ENCODE assay signal across 20 mouse cellular contexts in the genomic region with DNA sequence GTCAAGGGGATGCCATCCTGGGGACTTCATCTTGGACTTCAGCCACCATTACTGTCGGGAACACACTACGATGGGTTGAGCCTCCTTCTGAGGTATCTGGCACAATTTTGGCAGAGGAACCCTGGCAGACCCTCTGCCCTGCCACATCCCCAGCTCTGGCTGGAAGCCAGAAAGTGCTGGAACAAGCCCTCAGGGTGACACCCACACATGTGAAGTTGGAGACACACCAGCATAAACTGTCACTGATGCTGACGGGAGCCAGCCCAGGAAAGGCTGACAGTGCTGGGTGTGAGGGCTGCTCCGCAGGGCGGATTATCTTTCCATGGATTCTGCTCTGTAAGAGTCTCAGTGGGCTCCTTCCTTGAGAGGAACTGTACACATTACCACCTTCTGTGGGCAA.
A peak's percentile ranks its signal among the peaks of the same experiment; 100 is the strongest.
DNase-seq lines count a peak whose midpoint lies in the region; ATAC-seq and TF ChIP-seq lines count a peak whose summit lies in the region.
"Had no signal": no experiment of that assay in that cellular context is flagged by ENCODE, and none has a peak within 500 bp of the region (broad histone marks: within the 10 kb centered on the region; RNA-seq: fewer than 3 reads in every experiment).

No protein-coding gene starts in this region.

- H3K4me1 ChIP-seq in lung, embryonic 14.5 days (ENCODE audit: insufficient read depth) = peaks cover 6% of the 10 kb centered on the region

- 49% methylated on average over 5 of the region's 5 CpGs for WGBS in lung, embryonic 14.5 days

- H3K4me3 ChIP-seq in lung, embryonic 14.5 days (ENCODE audit: low read depth, low read length) = no peak overlapping the region
- H3K4me3 ChIP-seq: embryonic facial prominence, embryonic 15.5 days; forebrain, embryonic 10.5 days; heart, embryonic 12.5 days; limb, embryonic 12.5 days; liver, embryonic 12.5 days had no signal

- peak; percentile 41 for ATAC-seq in frontal cortex, adult (ENCODE audit: low TSS enrichment)
- peak; percentile 68 for ATAC-seq in lung, embryonic 14.5 days (ENCODE audit: insufficient read depth)
- ATAC-seq: liver, embryonic 12.5 days; midbrain, embryonic 16.5 days had no signal

- TF ChIP-seq CTCF in lung, embryonic 14.5 days (IDR thresholded peaks at IDR 0.05; ENCODE audit: low read depth) = no peak

- no peaks in the 10 kb centered on the region for H3K9me3 ChIP-seq in lung, embryonic 14.5 days (ENCODE audit: low read depth, low read length)
- H3K9me3 ChIP-seq: embryonic facial prominence, embryonic 15.5 days; forebrain, embryonic 10.5 days; limb, embryonic 12.5 days; liver, embryonic 12.5 days had no signal

- H3K9ac ChIP-seq in lung, embryonic 14.5 days = no peak overlapping the region
- H3K9ac ChIP-seq: embryonic facial prominence, embryonic 15.5 days; heart, embryonic 12.5 days; limb, embryonic 12.5 days; liver, embryonic 12.5 days had no signal

- H3K27ac ChIP-seq in lung, embryonic 14.5 days (ENCODE audit: low read depth) = no peak overlapping the region
- H3K27ac ChIP-seq: embryonic facial prominence, embryonic 15.5 days; forebrain, embryonic 10.5 days; limb, embryonic 12.5 days; liver, embryonic 12.5 days had no signal

- no peak overlapping the region for H3K4me2 ChIP-seq in lung, embryonic 14.5 days
- H3K4me2 ChIP-seq: embryonic facial prominence, embryonic 15.5 days; heart, embryonic 12.5 days; limb, embryonic 12.5 days; liver, embryonic 12.5 days had no signal

- H3K36me3 ChIP-seq in lung, embryonic 14.5 days (ENCODE audit: insufficient read depth) = no peaks in the 10 kb centered on the region

- H3K27me3 ChIP-seq in lung, embryonic 14.5 days (ENCODE audit: insufficient read depth, low read length) = no peaks in the 10 kb centered on the region
- H3K27me3 ChIP-seq: embryonic facial prominence, embryonic 15.5 days; heart, embryonic 12.5 days; liver, embryonic 12.5 days had no signal

- no peak for DNase-seq in frontal cortex, postnatal 14 days (ENCODE audit: low spot score in 2 of 2)
- peak; percentile 69 for DNase-seq in lung, embryonic 14.5 days
- no peak for DNase-seq in lung, postnatal 25 days (ENCODE audit: low spot score)
- peak; percentile 48 to 56 for DNase-seq in right cerebral cortex, postnatal 10 days (ENCODE audit: low spot score in 2 of 2)
- DNase-seq in right cerebral cortex, adult 18-20 months = no peak
- no peak for DNase-seq in ovary, postnatal 36 days (ENCODE audit: low spot score)
- DNase-seq: adrenal gland, adult 2 months; B cell, adult 2 months; cerebellum, adult 9-10 months; gastrocnemius, postnatal 36 days; kidney, adult 11 months; right cerebral cortex, postnatal 4 days; thymus, adult 2 months had no signal

Comparison
In these comparisons a context has a peak if more than half of its experiments do, and no peak if none do; other contexts are left out.
1. DNase-seq: peak in lung, embryonic 14.5 days (single experiment) and right cerebral cortex, postnatal 10 days (2 of 2); none in frontal cortex, postnatal 14 days (0 of 2), lung, postnatal 25 days (single experiment), right cerebral cortex, adult 18-20 months (single experiment) and ovary, postnatal 36 days (single experiment).